Mouse (Mus musculus) midbrain, postnatal 0 days (tissue): ENCODE data around the gene Mfsd4b3. TPM values are rescaled to one million over a fixed set of nuclear protein-coding genes. Genes with fewer than 3 reads are reported as not detected.

Source experiments
- ATAC-seq: fragments of 200-750 bp; cut with Nextera tagmentation; 2 replicates; pipeline ENCODE4 v1.8.0; 2017; ENCODE audit warnings: moderate number of reproducible peaks, mild to moderate bottlenecking, moderate TSS enrichment, moderate library complexity; ENCODE audit not compliant: low FRiP score
- DNase-seq: peaks from one replicate; pipeline ENCODE4 v3.0.0-alpha.2; 2015; ENCODE audit warnings: low spot score
- H3K27ac ChIP-seq: fragments of 300-500 bp; sonication (generic); 2 replicates; pipeline ENCODE4 v1.5.1; 2014; ENCODE audit warnings: low read depth, mild to moderate bottlenecking, low read length, mixed read lengths
- H3K27me3 ChIP-seq: fragments of 300-500 bp; sonication (generic); 2 replicates; pipeline ENCODE4 v1.6.1; 2014; ENCODE audit warnings: low read length, control low read depth, mixed read lengths; ENCODE audit not compliant: insufficient read depth
- H3K36me3 ChIP-seq: fragments of 300-500 bp; sonication (generic); 2 replicates; pipeline ENCODE4 v1.6.1; 2014; ENCODE audit warnings: low read length, control low read depth, mixed read lengths; ENCODE audit not compliant: insufficient read depth
- H3K4me1 ChIP-seq: fragments of 300-500 bp; sonication (generic); 2 replicates; pipeline ENCODE4 v1.6.1; 2014; ENCODE audit warnings: mild to moderate bottlenecking, control low read depth, antibody characterized with exemption, low read length, mixed read lengths; ENCODE audit not compliant: insufficient read depth
- H3K4me2 ChIP-seq: fragments of 300-500 bp; sonication (generic); 2 replicates; pipeline ENCODE4 v1.6.1; 2014; ENCODE audit warnings: low read depth, mild to moderate bottlenecking, low read length, mixed read lengths; ENCODE audit not compliant: poor library complexity, severe bottlenecking
- H3K4me3 ChIP-seq: fragments of 300-500 bp; sonication (generic); 2 replicates; pipeline ENCODE4 v1.5.1; 2014; ENCODE audit warnings: low read depth, mild to moderate bottlenecking, low read length, moderate library complexity
- H3K9ac ChIP-seq: fragments of 300-500 bp; sonication (generic); replicated peaks from 2 replicates; pipeline ENCODE4 v1.6.1; 2014; ENCODE audit warnings: mild to moderate bottlenecking, low read length, moderate library complexity, mixed read lengths; ENCODE audit not compliant: poor library complexity, severe bottlenecking
- H3K9me3 ChIP-seq: fragments of 300-500 bp; sonication (generic); 2 replicates; pipeline ENCODE4 v1.6.1; 2016; ENCODE audit warnings: low read length, control low read depth
- CTCF ChIP-seq: IDR thresholded peaks from 2 replicates; pipeline ENCODE4 v1.5.1; 2016; ENCODE audit warnings: antibody characterized with exemption, mild to moderate bottlenecking
- WGBS: fragments of 180-500 bp; shearing (Covaris S2); extraction: QIAGEN DNeasy Blood & Tissue Kit; methylation state at CpG from one replicate; pipeline ENCODE4 v1.1.7; 2014; 5-methylcytosine and 5-hydroxymethylcytosine counted together
- polyA plus RNA-seq: library from polyadenylated mRNA; unstranded; fragments of >200 nt; fragmentation: Nextera tagmentation; extraction: Ambion mirVana; gene quantifications from 2 replicates; pipeline ENCODE4 v1.2.1, GENCODE M21; 2015
- total RNA-seq: library from RNA; depleted of rRNA; stranded (reverse); fragments of >200 nt; gene quantifications from 2 replicates; pipeline ENCODE4 v1.2.3, GENCODE M21; 2014; rRNA removed

The Mfsd4b3 gene
- total and polyA plus RNA-seq, 2 experiments from 2014 or later: not detected

DNA sequence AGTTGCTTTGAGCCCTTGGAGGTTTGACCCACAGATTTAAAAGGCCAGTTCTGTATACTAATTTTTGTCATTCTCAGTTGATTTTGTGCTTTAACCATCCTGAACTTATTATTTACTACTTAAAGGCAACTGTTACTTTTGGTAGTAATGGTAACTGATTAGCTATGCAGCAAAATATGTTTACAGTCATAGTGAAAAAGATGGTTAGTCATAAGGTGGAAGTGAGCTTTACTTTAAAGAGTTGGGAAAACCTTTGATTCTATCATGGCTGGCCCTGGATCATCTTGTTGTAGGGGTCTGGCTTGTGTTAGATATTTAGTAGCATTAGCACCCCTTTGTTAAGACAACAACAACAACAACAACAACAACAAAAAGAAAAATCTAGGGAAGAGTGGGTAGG, 47.3 kb downstream of the Mfsd4b3 start:
- H3K36me3 ChIP-seq: no peaks in the 10 kb centered on the region
- no peak for ATAC-seq
- no peak overlapping the region for H3K27ac ChIP-seq

DNA sequence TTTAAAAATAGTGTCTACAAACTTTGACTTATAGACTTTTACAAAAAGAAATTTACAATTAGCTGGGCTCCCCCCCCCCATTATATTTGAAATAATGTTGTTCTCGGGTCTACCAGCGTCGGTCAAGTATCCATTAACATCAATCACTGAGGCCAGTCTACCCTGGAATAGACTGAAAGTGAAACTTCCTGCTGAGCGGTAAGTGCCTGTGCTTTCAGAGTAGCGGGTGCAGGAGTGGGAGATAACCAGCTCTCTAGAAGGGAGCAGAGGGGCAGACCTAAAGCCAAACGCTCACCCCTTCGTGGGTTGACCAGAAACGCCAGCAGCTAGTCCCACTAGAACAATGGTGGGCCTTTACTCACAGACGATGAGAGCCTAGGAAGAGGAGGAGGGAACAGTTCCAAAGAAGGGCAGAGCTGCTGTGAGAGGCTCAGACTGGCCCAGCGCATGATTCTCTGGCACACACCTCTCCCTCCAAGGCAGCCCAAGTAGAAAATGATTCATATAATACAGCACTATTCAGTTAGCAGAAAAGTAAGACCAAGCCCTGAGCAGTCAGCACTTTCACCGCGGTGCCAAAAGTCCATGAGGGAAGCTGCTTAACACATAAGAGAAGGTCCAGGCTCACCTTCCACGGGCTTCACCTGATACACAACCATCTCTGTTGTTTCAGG, 51.0 kb downstream of the Mfsd4b3 start:
- no peak for ATAC-seq

More for the DNA sequence above, 47.3 kb downstream of the Mfsd4b3 start:
- Histone ChIP-seq H3K9me3 (no peaks in the 10 kb centered on the region), H3K9ac (no peak overlapping the region), H3K4me2 (no peak overlapping the region), H3K27me3 (no peaks in the 10 kb centered on the region), H3K4me3 (no peak overlapping the region), H3K4me1 (no peaks in the 10 kb centered on the region)
- TF ChIP-seq CTCF: no peak
- DNase-seq: no peak

DNA sequence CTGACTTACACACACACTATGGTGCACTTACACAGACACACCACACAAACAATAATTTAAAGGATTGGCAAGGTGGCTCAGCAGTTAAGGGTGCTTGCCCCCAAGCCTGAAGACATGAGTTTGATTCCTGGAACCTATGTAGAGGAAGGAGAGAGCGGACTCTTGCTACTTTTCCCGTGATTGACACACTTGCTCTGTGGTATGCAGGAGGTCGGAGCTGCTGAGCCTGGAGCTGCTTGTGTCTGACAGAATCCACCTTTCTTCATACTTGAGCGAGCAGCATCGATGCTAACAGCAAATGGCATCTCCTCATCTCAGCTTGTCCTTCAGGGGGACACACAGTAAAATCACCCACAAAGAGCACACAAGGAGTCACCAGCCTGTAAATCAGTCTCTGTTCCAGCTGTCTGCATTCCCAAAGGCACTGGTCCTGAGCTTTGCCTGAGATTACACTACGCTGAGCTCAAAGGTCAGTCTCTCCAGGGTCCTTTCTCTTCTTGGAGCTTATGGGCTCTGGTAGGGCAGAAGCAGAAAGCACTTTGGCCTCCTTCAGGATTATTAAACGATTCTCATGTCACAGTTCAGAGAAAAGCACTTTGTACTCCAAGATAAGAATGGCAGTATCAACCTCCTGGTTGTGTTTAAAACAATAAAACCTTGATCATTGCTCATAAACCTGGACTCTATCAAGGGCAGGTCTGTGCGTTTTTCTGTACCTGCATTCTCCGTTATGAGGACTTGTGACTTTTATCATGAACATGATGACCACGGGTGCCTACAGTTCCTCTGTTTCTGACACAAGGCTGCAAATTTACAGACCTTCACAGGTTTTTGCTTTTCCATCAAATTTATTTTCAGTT, 52.9 kb downstream of the Mfsd4b3 start:
- no peaks in the 10 kb centered on the region for H3K27me3 ChIP-seq
- no peak overlapping the region for H3K4me3 ChIP-seq
- 81% methylated on average over 10 of the region's 10 CpGs for WGBS
- no peak overlapping the region for H3K9ac ChIP-seq
- no peak overlapping the region for H3K27ac ChIP-seq
- TF ChIP-seq CTCF: no peak
- DNase-seq (no peak), ATAC-seq (no peak)
- H3K4me2 ChIP-seq: no peak overlapping the region
- H3K9me3 ChIP-seq: no peaks in the 10 kb centered on the region
- H3K4me1 ChIP-seq: no peaks in the 10 kb centered on the region
- H3K36me3 ChIP-seq: no peaks in the 10 kb centered on the region

More for the DNA sequence above, 51.0 kb downstream of the Mfsd4b3 start:
- H3K4me3 ChIP-seq: no peak overlapping the region
- H3K27me3 ChIP-seq: no peaks in the 10 kb centered on the region
- no peaks in the 10 kb centered on the region for H3K9me3 ChIP-seq
- no peaks in the 10 kb centered on the region for H3K4me1 ChIP-seq
- no peak for DNase-seq
- no peak overlapping the region for H3K4me2 ChIP-seq
- H3K9ac ChIP-seq: no peak overlapping the region
- no peaks in the 10 kb centered on the region for H3K36me3 ChIP-seq
- TF ChIP-seq CTCF: no peak
- 84% methylated on average over 13 of the region's 13 CpGs for WGBS
- H3K27ac ChIP-seq: no peak overlapping the region

DNA sequence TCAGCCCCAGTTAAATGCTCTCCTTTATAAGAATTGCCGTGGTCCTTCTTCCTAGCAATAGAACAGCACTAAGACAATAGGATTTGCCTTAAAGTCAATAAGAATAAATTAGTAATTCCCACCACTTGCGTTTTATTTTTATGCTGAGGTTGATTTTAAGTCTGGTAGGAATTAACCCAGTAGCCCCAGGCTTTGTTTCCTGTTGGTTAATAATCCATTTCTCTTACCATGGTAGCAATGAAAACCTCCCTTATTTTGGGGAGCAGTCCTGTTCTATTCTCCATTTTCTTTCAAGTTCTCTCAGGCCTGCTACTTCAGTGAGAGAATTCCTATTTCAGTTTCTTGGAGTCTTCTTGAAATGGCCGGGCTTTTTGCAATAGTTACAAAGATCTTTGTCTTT, 55.8 kb downstream of the Mfsd4b3 start:
- DNase-seq (no peak), ATAC-seq (no peak)
- no peaks in the 10 kb centered on the region for H3K4me1 ChIP-seq
- TF ChIP-seq CTCF: no peak
- no peak overlapping the region for H3K27ac ChIP-seq
- WGBS: 75% methylated on average over 3 of the region's 3 CpGs
- no peak overlapping the region for H3K9ac ChIP-seq
- H3K4me3 ChIP-seq: no peak overlapping the region
- H3K9me3 ChIP-seq: no peaks in the 10 kb centered on the region
- no peaks in the 10 kb centered on the region for H3K36me3 ChIP-seq
- H3K27me3 ChIP-seq: no peaks in the 10 kb centered on the region
- no peak overlapping the region for H3K4me2 ChIP-seq

DNA sequence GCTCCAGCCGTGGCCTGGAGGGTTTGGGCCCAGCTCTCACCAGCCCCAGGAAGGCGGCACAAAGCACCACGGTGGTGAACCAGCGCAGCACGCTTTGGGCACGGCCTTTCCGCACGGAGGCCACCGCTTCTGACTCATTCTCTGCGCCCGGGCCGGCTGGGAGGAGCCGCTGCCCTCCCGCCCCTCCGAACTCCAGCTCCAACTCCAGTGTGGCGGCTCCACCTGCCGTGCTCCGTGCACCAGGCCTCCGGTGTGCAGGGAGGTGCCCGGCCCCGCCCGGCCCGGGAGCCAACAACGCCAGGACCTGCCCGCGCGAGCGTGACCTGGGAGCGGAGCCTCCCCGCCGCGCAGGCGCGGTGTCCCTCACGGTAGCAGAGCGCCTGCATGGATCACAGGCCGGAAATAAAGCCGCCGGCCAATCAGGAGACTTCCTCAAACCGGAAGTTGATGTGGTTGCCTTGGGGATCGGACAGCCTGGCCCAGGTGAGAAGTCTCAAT, 61.0 kb downstream of the Mfsd4b3 start, which contains the start of gene Mfsd4b4:
Gene Mfsd4b4, minus strand, starts transcription at position 365 of the 498 bp plus-strand sequence.
- H3K4me2 ChIP-seq: peak within 1 kb of the TSS; percentile 69
- ATAC-seq: peak; percentile 97
- 1% methylated on average over 40 of the region's 41 CpGs for WGBS
- no peaks in the 10 kb centered on the region for H3K27me3 ChIP-seq
- H3K9me3 ChIP-seq: no peaks in the 10 kb centered on the region
- H3K36me3 ChIP-seq: 0 out of 2 replicates have a peak, but pooled peaks cover under 1% of the 10 kb centered on the region
- peak within 1 kb of the TSS; percentile 63 for H3K4me3 ChIP-seq
- H3K4me1 ChIP-seq: no peaks in the 10 kb centered on the region
- H3K27ac ChIP-seq: peak within 1 kb of the TSS; percentile 77
- peak within 1 kb of the TSS; percentile 77 for H3K9ac ChIP-seq
- TF ChIP-seq CTCF: no peak
- peak; percentile 96 for DNase-seq

Other genes starting within 250 kb of the Mfsd4b3 start
- gene Rev3l, start 228.0 kb downstream of the Mfsd4b3 start, total RNA-seq: 151 and 175 TPM in 2 replicates
- gene Rev3l, start 228.0 kb downstream of the Mfsd4b3 start, polyA plus RNA-seq: 30.3 and 34.9 TPM in 2 replicates
- 9.2 and 9.7 TPM in 2 replicates for gene Mfsd4b4, start 60.9 kb downstream of the Mfsd4b3 start, total RNA-seq
- gene Mfsd4b4, start 60.9 kb downstream of the Mfsd4b3 start, polyA plus RNA-seq: 2.4 TPM in 2 replicates
- gene Mfsd4b2, start 33.2 kb downstream of the Mfsd4b3 start, total RNA-seq: not detected in 2 replicates
- gene Mfsd4b2, start 33.2 kb downstream of the Mfsd4b3 start, polyA plus RNA-seq: 0.07 TPM in 1 of 2 replicates, not detected in the other
- gene Mfsd4b5, start 26.5 kb upstream of the Mfsd4b3 start, total RNA-seq: 0.24 TPM in 1 of 2 replicates, not detected in the other
- gene Mfsd4b5, start 26.5 kb upstream of the Mfsd4b3 start, polyA plus RNA-seq: not detected in 2 replicates
- 0.19 and 0.71 TPM in 2 replicates for gene Mfsd4b1, start 65.1 kb upstream of the Mfsd4b3 start, total RNA-seq
- gene Mfsd4b1, start 65.1 kb upstream of the Mfsd4b3 start, polyA plus RNA-seq: 0.13 and 0.23 TPM in 2 replicates
- gene Slc16a10, start 182.1 kb upstream of the Mfsd4b3 start, total RNA-seq: 2.1 and 2.2 TPM in 2 replicates
- 2.0 and 2.2 TPM in 2 replicates for gene Slc16a10, start 182.1 kb upstream of the Mfsd4b3 start, polyA plus RNA-seq